Mouse (Mus musculus) liver, adult 2 months (tissue): ENCODE results near the gene Mrps15.

Experiments
- CTCF ChIP-seq: fragments of 200-500 bp; IDR thresholded peaks from 2 replicates; pipeline ENCODE4 v1.5.1; 2011; ENCODE audit warnings: low read depth, low read length, control low read depth
- POLR2A ChIP-seq: fragments of 200-500 bp; IDR thresholded peaks from 2 replicates; pipeline ENCODE4 v1.6.1; 2011; ENCODE audit warnings: low read length, control low read depth; ENCODE audit not compliant: insufficient read depth; ENCODE audit errors: extremely low read depth

DNA sequence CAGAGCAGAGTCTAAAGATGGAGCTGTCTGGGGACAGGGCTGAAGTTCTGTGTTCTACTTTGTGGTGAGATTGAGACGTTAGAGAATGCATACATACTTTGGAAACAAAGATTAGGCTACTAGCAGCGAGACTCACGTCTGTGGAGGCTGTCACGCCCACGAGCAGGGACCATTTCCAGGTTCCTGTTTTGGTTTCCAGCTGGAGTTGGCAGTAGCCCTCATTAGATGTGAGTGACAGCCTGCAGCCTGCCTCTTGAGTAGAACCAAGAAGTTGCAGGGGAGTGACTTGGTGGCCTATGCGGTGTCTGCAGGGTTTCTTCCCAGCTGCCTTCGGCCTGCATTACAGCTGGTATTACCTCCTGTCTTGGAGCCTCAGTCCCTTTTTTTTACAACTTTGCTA is 4.9 kb downstream of the Mrps15 start:
- TF ChIP-seq POLR2A (no peak), CTCF (no peak)
